Mouse (Mus musculus) brain, adult 10 weeks (tissue): Measurements from ENCODE around the gene Skap1. TPM values are rescaled to one million over a fixed set of nuclear protein-coding genes. Genes with fewer than 3 reads are reported as not detected.

Experiments used
- polyA plus RNA-seq: library from polyadenylated mRNA; stranded (reverse); fragments of 350-450 nt; fragmentation: Illumina TruSeq; extraction: RNeasy Lipid Tissue Mini Kit (QIAGEN cat#74804); gene quantifications from one replicate; pipeline ENCODE4 v1.2.3, GENCODE M21; 2015; ENCODE audit warnings: low read depth, low replicate concordance

Gene Skap1
- polyA plus RNA-seq, result 2.9 TPM

GRCm38 (mm10) chr11:96463986-96464715 lies at the start of gene Skap1:
TSS of gene Skap1 (plus strand) at chr11:96464593.

GRCm38 (mm10) chr11:96776968-96777962 lies 312.9 kb downstream of the Skap1 start, which contains the start of gene Snx11:
TSS of gene Snx11 (minus strand) at chr11:96777559.

GRCm38 (mm10) chr11:96788871-96789795 lies 324.7 kb downstream of the Skap1 start, which contains the start of gene Cbx1:
TSS of gene Cbx1 (plus strand) at chr11:96789127.

Other genes starting within 250 kb of the Skap1 start
- not detected for gene Hoxb9, start 193.1 kb upstream of the Skap1 start, polyA plus RNA-seq
- not detected for gene Hoxb8, start 182.7 kb upstream of the Skap1 start, polyA plus RNA-seq
- gene Hoxb7, start 178.0 kb upstream of the Skap1 start, polyA plus RNA-seq, result not detected
- not detected for gene Hoxb6, start 172.1 kb upstream of the Skap1 start, polyA plus RNA-seq
- gene Hoxb5, start 161.3 kb upstream of the Skap1 start, polyA plus RNA-seq, result not detected
- not detected for gene Hoxb4, start 146.3 kb upstream of the Skap1 start, polyA plus RNA-seq
- gene Hoxb3, start 141.3 kb upstream of the Skap1 start, polyA plus RNA-seq, result not detected
- gene Hoxb2, start 114.1 kb upstream of the Skap1 start, polyA plus RNA-seq, result not detected
- not detected for gene Hoxb1, start 98.8 kb upstream of the Skap1 start, polyA plus RNA-seq